Mouse (Mus musculus): ENCODE results near the gene Brip1.

GRCm38 (mm10) chr11:86174173-86174572, 26.8 kb downstream of the Brip1 start:
- TF ChIP-seq POLR2A (IDR thresholded peaks at IDR 0.05; ENCODE audit: borderline replicate concordance, extremely low read depth, low read depth, low read length) = no peak
- peak; percentile 69 for TF ChIP-seq CTCF (IDR thresholded peaks at IDR 0.05; ENCODE audit: insufficient read depth, low read length)
